Mouse (Mus musculus) ES-Bruce4 (cell line): ENCODE results near the gene Tmem189.

Experiments
- CTCF ChIP-seq: IDR thresholded peaks from one replicate; pipeline ENCODE4 v1.8.1; 2011; ENCODE audit warnings: low read depth, low read length
- POLR2A ChIP-seq: IDR thresholded peaks from one replicate; pipeline ENCODE4 v1.8.1; 2011; ENCODE audit warnings: low read length; ENCODE audit not compliant: insufficient read depth

DNA sequence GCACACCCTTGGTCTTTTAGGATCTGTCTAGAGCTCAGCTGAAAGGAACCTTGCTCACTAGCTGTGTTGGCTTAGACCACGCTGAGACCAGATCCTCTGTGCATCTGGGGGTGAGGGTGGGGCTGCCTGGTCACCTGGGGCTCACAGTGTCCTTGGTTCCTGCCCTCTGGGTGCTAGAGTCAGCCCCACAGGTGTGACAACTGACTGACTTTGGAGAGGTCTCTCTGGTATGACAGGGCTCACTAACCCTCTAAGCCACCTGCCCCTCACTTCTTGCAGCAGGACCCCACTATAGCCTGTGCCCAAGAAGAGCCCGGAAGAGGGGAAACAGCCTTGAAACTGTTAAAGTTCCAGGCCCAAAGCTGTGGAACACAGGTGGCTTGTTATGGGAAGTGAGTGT, 87.3 kb downstream of the Tmem189 start:
- TF ChIP-seq POLR2A (no peak), CTCF (no peak)
